ENCODE assay signal across 15 mouse cellular contexts in genomic region chr13:71798288-71798687, GRCm38 (mm10).
"Had no signal": no experiment of that assay in that cellular context is flagged by ENCODE, and none has a peak within 500 bp of the region (broad histone marks: within the 10 kb centered on the region; RNA-seq: fewer than 3 reads in every experiment).

No protein-coding gene starts in this region.

- ATAC-seq: hindbrain, embryonic 16.5 days; inflammation-experienced regulatory T-cells, adult 6 months; intestine, postnatal 0 days; liver, embryonic 12.5 days; midbrain, embryonic 15.5 days had no signal

- H3K9me3 ChIP-seq: limb, embryonic 15.5 days; liver, embryonic 12.5 days; midbrain, embryonic 15.5 days; neural tube, embryonic 12.5 days had no signal

- H3K4me3 ChIP-seq: layer of hippocampus, adult 2 months; left cerebral cortex, adult 2 months; limb, embryonic 15.5 days; liver, embryonic 12.5 days; megakaryocyte, embryonic 14.5 days; midbrain, embryonic 15.5 days; neural tube, embryonic 12.5 days had no signal

- H3K4me2 ChIP-seq: limb, embryonic 15.5 days; liver, embryonic 12.5 days; lung, embryonic 14.5 days; midbrain, embryonic 11.5 days; midbrain, embryonic 15.5 days; neural tube, embryonic 12.5 days had no signal

- H3K27me3 ChIP-seq: limb, embryonic 15.5 days; liver, embryonic 12.5 days; megakaryocyte, embryonic 14.5 days; midbrain, embryonic 15.5 days; neural tube, embryonic 12.5 days had no signal

- H3K9ac ChIP-seq: limb, embryonic 15.5 days; liver, embryonic 12.5 days; lung, embryonic 14.5 days; midbrain, embryonic 15.5 days; neural tube, embryonic 12.5 days had no signal

- H3K27ac ChIP-seq: layer of hippocampus, adult 2 months; left cerebral cortex, adult 2 months; limb, embryonic 15.5 days; liver, embryonic 12.5 days; macrophage; midbrain, embryonic 15.5 days; neural tube, embryonic 12.5 days had no signal

- DNase-seq: lung, embryonic 14.5 days; lung, postnatal 10 days; right cerebral cortex, postnatal 4 days had no signal

- H3K4me1 ChIP-seq: limb, embryonic 15.5 days; liver, embryonic 12.5 days; megakaryocyte, embryonic 14.5 days; midbrain, embryonic 15.5 days; neural tube, embryonic 12.5 days had no signal

- H3K36me3 ChIP-seq: limb, embryonic 15.5 days; liver, embryonic 12.5 days; midbrain, embryonic 15.5 days; neural tube, embryonic 12.5 days had no signal
